ENCODE assay signal across 26 mouse cellular contexts in genomic region chr8:11040088-11040487, GRCm38 (mm10). TPM values are rescaled to one million over a fixed set of nuclear protein-coding genes. Genes with fewer than 3 reads are reported as not detected.
DNase-seq lines count a peak whose midpoint lies in the region; ATAC-seq lines count a peak whose summit lies in the region.
"Had no signal": no experiment of that assay in that cellular context is flagged by ENCODE, and none has a peak within 500 bp of the region (broad histone marks: within the 10 kb centered on the region; RNA-seq: fewer than 3 reads in every experiment).

No protein-coding gene starts in this region.

- no peaks in the 10 kb centered on the region for H3K9me3 ChIP-seq in megakaryocyte, embryonic 14.5 days
- H3K9me3 ChIP-seq in intestine, embryonic 15.5 days = no peaks in the 10 kb centered on the region
- no peaks in the 10 kb centered on the region for H3K9me3 ChIP-seq in intestine, embryonic 16.5 days (ENCODE audit: control insufficient read depth, low read length)
- H3K9me3 ChIP-seq: embryonic facial prominence, embryonic 12.5 days; embryonic facial prominence, embryonic 15.5 days; heart, embryonic 12.5 days; heart, embryonic 15.5 days; hindbrain, embryonic 10.5 days; hindbrain, embryonic 13.5 days had no signal

- no peak overlapping the region for H3K4me2 ChIP-seq in intestine, embryonic 15.5 days (replicated peaks)
- H3K4me2 ChIP-seq in intestine, embryonic 16.5 days (ENCODE audit: low read depth, low read length) = no peak overlapping the region
- H3K4me2 ChIP-seq: embryonic facial prominence, embryonic 12.5 days; embryonic facial prominence, embryonic 15.5 days; heart, embryonic 12.5 days; heart, embryonic 15.5 days; hindbrain, embryonic 13.5 days had no signal

- H3K4me1 ChIP-seq in megakaryocyte, embryonic 14.5 days = peaks cover 99% of the 10 kb centered on the region
- H3K4me1 ChIP-seq in intestine, embryonic 15.5 days (replicated peaks) = peaks cover 11% of the 10 kb centered on the region
- H3K4me1 ChIP-seq in intestine, embryonic 16.5 days (ENCODE audit: control insufficient read depth, insufficient read depth, low read length) = peaks cover 8% of the 10 kb centered on the region; the same call in 1 of the 2 replicates

- no peak for DNase-seq in adrenal gland, postnatal 36 days
- DNase-seq: adrenal gland, adult 8-10 months; adrenal gland, postnatal 25 days; cerebellum, adult 11 months; cerebellum, adult 2 months; cerebellum, adult 9-11 months; cerebellum, postnatal 25 days; forebrain, postnatal 0 days; gastrocnemius, postnatal 25 days; heart, postnatal 10 days; heart, postnatal 36 days had no signal

- no peaks in the 10 kb centered on the region for H3K27me3 ChIP-seq in megakaryocyte, embryonic 14.5 days (replicated peaks)
- no peaks in the 10 kb centered on the region for H3K27me3 ChIP-seq in intestine, embryonic 15.5 days (replicated peaks)
- no peaks in the 10 kb centered on the region for H3K27me3 ChIP-seq in intestine, embryonic 16.5 days (replicated peaks; ENCODE audit: control insufficient read depth, insufficient read depth, low read length)
- H3K27me3 ChIP-seq: embryonic facial prominence, embryonic 12.5 days; embryonic facial prominence, embryonic 15.5 days; heart, embryonic 12.5 days; heart, embryonic 15.5 days; hindbrain, embryonic 13.5 days had no signal

- peak overlapping the region; percentile 21 for H3K4me3 ChIP-seq in megakaryocyte, embryonic 14.5 days (replicated peaks)
- no peak overlapping the region for H3K4me3 ChIP-seq in intestine, embryonic 15.5 days (replicated peaks)
- no peak overlapping the region for H3K4me3 ChIP-seq in intestine, embryonic 16.5 days (ENCODE audit: low read length)
- H3K4me3 ChIP-seq: embryonic facial prominence, embryonic 12.5 days; embryonic facial prominence, embryonic 15.5 days; heart, embryonic 12.5 days; heart, embryonic 15.5 days; hindbrain, embryonic 10.5 days; hindbrain, embryonic 13.5 days had no signal

- H3K36me3 ChIP-seq in megakaryocyte, embryonic 14.5 days (replicated peaks; ENCODE audit: low read length) = no peaks in the 10 kb centered on the region
- no peaks in the 10 kb centered on the region for H3K36me3 ChIP-seq in intestine, embryonic 15.5 days
- H3K36me3 ChIP-seq in intestine, embryonic 16.5 days (ENCODE audit: control insufficient read depth, insufficient read depth, low read length) = no peaks in the 10 kb centered on the region
- H3K36me3 ChIP-seq: embryonic facial prominence, embryonic 12.5 days; embryonic facial prominence, embryonic 15.5 days; heart, embryonic 12.5 days; heart, embryonic 15.5 days; hindbrain, embryonic 10.5 days; hindbrain, embryonic 13.5 days had no signal

- no peak overlapping the region for H3K27ac ChIP-seq in intestine, embryonic 15.5 days
- H3K27ac ChIP-seq in intestine, embryonic 16.5 days (ENCODE audit: low read length) = no peak overlapping the region
- H3K27ac ChIP-seq: embryonic facial prominence, embryonic 12.5 days; embryonic facial prominence, embryonic 15.5 days; heart, embryonic 15.5 days; hindbrain, embryonic 10.5 days; hindbrain, embryonic 13.5 days had no signal

- no peak overlapping the region for H3K9ac ChIP-seq in intestine, embryonic 15.5 days
- H3K9ac ChIP-seq in intestine, embryonic 16.5 days (ENCODE audit: low read depth, low read length) = no peak overlapping the region
- H3K9ac ChIP-seq: embryonic facial prominence, embryonic 12.5 days; embryonic facial prominence, embryonic 15.5 days; forebrain, postnatal 0 days; heart, embryonic 12.5 days; heart, embryonic 15.5 days; hindbrain, embryonic 13.5 days had no signal

- ATAC-seq in megakaryocyte, adult 5-6 weeks (ENCODE audit: poor library complexity, severe bottlenecking) = no peak
- ATAC-seq in intestine, embryonic 15.5 days = peak; percentile 73
- peak; percentile 78 for ATAC-seq in intestine, embryonic 16.5 days
- ATAC-seq in megakaryocyte-erythroid progenitor cell, adult 5-6 weeks (replicated peaks; ENCODE audit: low FRiP score, low TSS enrichment, poor library complexity, severe bottlenecking) = 0 out of 2 replicates have a peak, but pooled peaks have one; percentile 21
- no peak for ATAC-seq in frontal cortex, adult (ENCODE audit: low TSS enrichment)
- ATAC-seq: CD4-positive, CD25-positive, alpha-beta regulatory T cell, adult 4 months; forebrain, embryonic 14.5 days; forebrain, postnatal 0 days; hindbrain, embryonic 16.5 days had no signal

- WGBS in intestine, embryonic 15.5 days = 84% methylated on average over 7 of the region's 7 CpGs
- WGBS in intestine, embryonic 16.5 days = 85% methylated on average over 7 of the region's 7 CpGs

RNA-seq across cellular contexts. Expression of gene Irs2, which starts 31.8 kb away (rescaled TPM):
- 77.5 and 176 TPM in 2 replicates for polyA plus RNA-seq in megakaryocyte, embryonic 14.5 days (2012; ENCODE audit: insufficient read depth, low replicate concordance)
- total RNA-seq in megakaryocyte, adult 5-6 weeks (2015) = 12.3 and 12.5 TPM in 2 replicates
- total RNA-seq in megakaryocyte, adult 5-6 weeks (2017) = 7.6 and 10.9 TPM in 2 replicates
- 6.1 and 7.2 TPM in 2 replicates for polyA plus RNA-seq in intestine, embryonic 15.5 days (2015; fragmentation: Nextera tagmentation; extraction: Ambion mirVana)
- polyA plus RNA-seq in intestine, embryonic 16.5 days (2015; fragmentation: Nextera tagmentation; extraction: Ambion mirVana) = 4.4 and 4.7 TPM in 2 replicates
- 11.8 and 12.7 TPM in 2 replicates for total RNA-seq in megakaryocyte-erythroid progenitor cell, adult 5-6 weeks (2014; fragmentation: Nextera tagmentation)
- total RNA-seq in megakaryocyte-erythroid progenitor cell, adult 5-6 weeks (2017) = 4.3 and 6.5 TPM in 2 replicates
- 10 to 100 TPM; 47.4 to 60.1 TPM for total RNA-seq in adrenal gland, postnatal 36 days (2021)

Comparison
In these comparisons a context has a peak if more than half of its experiments do, and no peak if none do; other contexts are left out.
1. ATAC-seq: peak in intestine, embryonic 15.5 days (single experiment), intestine, embryonic 16.5 days (single experiment) and megakaryocyte-erythroid progenitor cell, adult 5-6 weeks (single experiment); none in megakaryocyte, adult 5-6 weeks (single experiment) and frontal cortex, adult (single experiment).